Mouse (Mus musculus) forebrain, embryonic 13.5 days (tissue): ENCODE measurements around the gene Homer3. TPM values are rescaled to one million over a fixed set of nuclear protein-coding genes. Genes with fewer than 3 reads are reported as not detected.

Source experiments
- ATAC-seq: fragments of 200-750 bp; cut with Nextera tagmentation; 2 replicates; pipeline ENCODE4 v1.8.0; 2017
- H3K27ac ChIP-seq: fragments of 300-500 bp; sonication (generic); 2 replicates; pipeline ENCODE4 v1.5.1; 2015; ENCODE audit warnings: inconsistent platforms, mild to moderate bottlenecking, moderate library complexity
- H3K27me3 ChIP-seq: fragments of 300-500 bp; sonication (generic); 2 replicates; pipeline ENCODE4 v1.6.1; 2015; ENCODE audit warnings: mild to moderate bottlenecking, inconsistent platforms
- H3K36me3 ChIP-seq: fragments of 300-500 bp; sonication (generic); 2 replicates; pipeline ENCODE4 v1.6.1; 2015; ENCODE audit warnings: mild to moderate bottlenecking, inconsistent platforms; ENCODE audit not compliant: poor library complexity, severe bottlenecking
- H3K4me1 ChIP-seq: fragments of 300-500 bp; sonication (generic); 2 replicates; pipeline ENCODE4 v1.6.1; 2015; ENCODE audit warnings: inconsistent platforms
- H3K4me2 ChIP-seq: fragments of 300-500 bp; sonication (generic); 2 replicates; pipeline ENCODE4 v1.6.1; 2015; ENCODE audit warnings: inconsistent platforms, mild to moderate bottlenecking, moderate library complexity
- H3K4me3 ChIP-seq: fragments of 300-500 bp; sonication (generic); 2 replicates; pipeline ENCODE4 v1.5.1; 2015; ENCODE audit warnings: mild to moderate bottlenecking, inconsistent platforms
- H3K9ac ChIP-seq: fragments of 300-500 bp; sonication (generic); 2 replicates; pipeline ENCODE4 v1.6.1; 2015; ENCODE audit warnings: mild to moderate bottlenecking, inconsistent platforms
- H3K9me3 ChIP-seq: fragments of 300-500 bp; sonication (generic); replicated peaks from 2 replicates; pipeline ENCODE4 v1.6.1; 2016; ENCODE audit warnings: inconsistent platforms
- WGBS: fragments of 180-500 bp; shearing (Covaris S2); methylation state at CpG from one replicate; pipeline ENCODE4 v1.1.7; 2015; 5-methylcytosine and 5-hydroxymethylcytosine counted together
- polyA plus RNA-seq: library from polyadenylated mRNA; unstranded; fragments of >200 nt; fragmentation: Nextera tagmentation; extraction: Ambion mirVana; gene quantifications from 2 replicates; pipeline ENCODE4 v1.2.1, GENCODE M21; 2015

The Homer3 gene
- polyA plus RNA-seq, 1 experiment from 2014 or later, result 65.0 TPM

GRCm38 (mm10) chr8:70286737-70287136 lies 4.1 kb downstream of the Homer3 start:
- Histone ChIP-seq H3K27me3 (no peaks in the 10 kb centered on the region), H3K4me1 (peaks cover 19% of the 10 kb centered on the region), H3K4me2 (no peak overlapping the region), H3K9ac (no peak overlapping the region), H3K27ac (no peak overlapping the region), H3K4me3 (no peak overlapping the region), H3K9me3 (peaks cover 6% of the 10 kb centered on the region), H3K36me3 (peaks cover 71% of the 10 kb centered on the region)
- WGBS, result 91% methylated on average over 8 of the region's 8 CpGs
- ATAC-seq, result no peak

GRCm38 (mm10) chr8:70293988-70294405 lies 11.4 kb downstream of the Homer3 start:
- H3K9ac ChIP-seq, result no peak overlapping the region
- H3K36me3 ChIP-seq, result peaks cover 95% of the 10 kb centered on the region
- no peaks in the 10 kb centered on the region for H3K27me3 ChIP-seq
- no peak overlapping the region for H3K4me3 ChIP-seq
- no peaks in the 10 kb centered on the region for H3K9me3 ChIP-seq
- H3K4me2 ChIP-seq, result no peak overlapping the region
- 74% methylated on average over 5 of the region's 5 CpGs for WGBS
- no peak for ATAC-seq
- H3K4me1 ChIP-seq, result no peaks in the 10 kb centered on the region
- no peak overlapping the region for H3K27ac ChIP-seq

- Histone ChIP-seq H3K27me3 (no peaks in the 10 kb centered on the region), H3K9ac (no peak overlapping the region), H3K4me1 (peaks cover 22% of the 10 kb centered on the region), H3K27ac (no peak overlapping the region), H3K36me3 (peaks cover 53% of the 10 kb centered on the region), H3K4me3 (no peak overlapping the region), H3K9me3 (no peaks in the 10 kb centered on the region), H3K4me2 (no peak overlapping the region)
- ATAC-seq, result no peak
- WGBS, result 86% methylated on average over 3 of the region's 3 CpGs
Measured at GRCm38 (mm10) chr8:70300881-70301280, 18.3 kb downstream of the Homer3 start.

- no peaks in the 10 kb centered on the region for H3K9me3 ChIP-seq
- peak within 1 kb of the TSS; percentile 98 for H3K4me2 ChIP-seq
- peak within 1 kb of the TSS; percentile 84 for H3K9ac ChIP-seq
- H3K27me3 ChIP-seq, result no peaks in the 10 kb centered on the region
- ATAC-seq, result peak; percentile 94
- peak within 1 kb of the TSS; percentile 5 for H3K27ac ChIP-seq
- WGBS, result 0% methylated on average over 40 of the region's 40 CpGs
- peaks cover 22% of the 10 kb centered on the region for H3K4me1 ChIP-seq
- H3K36me3 ChIP-seq, result peaks cover 51% of the 10 kb centered on the region
- peak within 1 kb of the TSS; percentile 65 for H3K4me3 ChIP-seq
Measured at GRCm38 (mm10) chr8:70302358-70302890, 19.8 kb downstream of the Homer3 start, which contains the start of the genes Ddx49 and Cope. TSS of gene Ddx49 (minus strand) at chr8:70302489. TSS of gene Cope (plus strand) at chr8:70302518.

- Histone ChIP-seq H3K36me3 (peaks cover 51% of the 10 kb centered on the region), H3K9me3 (no peaks in the 10 kb centered on the region), H3K4me1 (peaks cover 22% of the 10 kb centered on the region), H3K4me3 (peak overlapping the region; percentile 65), H3K9ac (peak overlapping the region; percentile 84), H3K27me3 (no peaks in the 10 kb centered on the region), H3K27ac (peak overlapping the region; percentile 5; the same call in 1 of the 2 replicates), H3K4me2 (peak overlapping the region; percentile 98)
- 5% methylated on average over 16 of the region's 16 CpGs for WGBS
- ATAC-seq, result peak; percentile 34
Measured at GRCm38 (mm10) chr8:70302901-70303300, 20.3 kb downstream of the Homer3 start.

GRCm38 (mm10) chr8:70309311-70309710 lies 26.7 kb downstream of the Homer3 start:
- Histone ChIP-seq H3K9ac (no peak overlapping the region), H3K4me1 (no peaks in the 10 kb centered on the region), H3K27me3 (no peaks in the 10 kb centered on the region), H3K36me3 (peaks cover 92% of the 10 kb centered on the region), H3K4me2 (no peak overlapping the region), H3K27ac (no peak overlapping the region), H3K9me3 (no peaks in the 10 kb centered on the region), H3K4me3 (no peak overlapping the region)
- WGBS, result 28% methylated on average over 2 of the region's 2 CpGs
- ATAC-seq, result no peak

- Histone ChIP-seq H3K36me3 (peaks cover 55% of the 10 kb centered on the region), H3K27ac (no peak overlapping the region), H3K27me3 (no peaks in the 10 kb centered on the region), H3K4me1 (peaks cover 37% of the 10 kb centered on the region), H3K4me3 (no peak overlapping the region), H3K4me2 (no peak overlapping the region), H3K9ac (no peak overlapping the region; the same call in 1 of the 2 replicates), H3K9me3 (no peaks in the 10 kb centered on the region)
- no peak for ATAC-seq
- 94% methylated on average over 2 of the region's 2 CpGs for WGBS
Measured at GRCm38 (mm10) chr8:70313399-70313798, 30.8 kb downstream of the Homer3 start.

- peak; percentile 48 for ATAC-seq
- no peaks in the 10 kb centered on the region for H3K27me3 ChIP-seq
Measured at GRCm38 (mm10) chr8:70315624-70316510, 33.2 kb downstream of the Homer3 start, which contains the start of gene Cers1. TSS of gene Cers1 (plus strand) at chr8:70315775.

GRCm38 (mm10) chr8:70316511-70317504 lies 34.2 kb downstream of the Homer3 start:
- WGBS, result 5% methylated on average over 15 of the region's 15 CpGs
- Histone ChIP-seq H3K4me2 (peak overlapping the region; percentile 81), H3K9ac (peak overlapping the region; percentile 85), H3K4me3 (peak overlapping the region; percentile 61), H3K4me1 (peaks cover 38% of the 10 kb centered on the region), H3K9me3 (no peaks in the 10 kb centered on the region), H3K36me3 (peaks cover 52% of the 10 kb centered on the region), H3K27me3 (no peaks in the 10 kb centered on the region), H3K27ac (peak overlapping the region; percentile 95)
- ATAC-seq, result peak; percentile 93

More at GRCm38 (mm10) chr8:70315624-70316510, 33.2 kb downstream of the Homer3 start, which contains the start of gene Cers1:
- H3K4me2 ChIP-seq, result peak within 1 kb of the TSS; percentile 81
- H3K4me1 ChIP-seq, result peaks cover 38% of the 10 kb centered on the region
- 1% methylated on average over 65 of the region's 66 CpGs for WGBS
- no peaks in the 10 kb centered on the region for H3K9me3 ChIP-seq
- H3K27ac ChIP-seq, result peak within 1 kb of the TSS; percentile 95
- H3K4me3 ChIP-seq, result peak within 1 kb of the TSS; percentile 61
- peak within 1 kb of the TSS; percentile 85 for H3K9ac ChIP-seq
- H3K36me3 ChIP-seq, result peaks cover 54% of the 10 kb centered on the region

GRCm38 (mm10) chr8:70317872-70318271 lies 35.2 kb downstream of the Homer3 start:
- H3K27ac ChIP-seq, result peak overlapping the region; percentile 95
- peak overlapping the region; percentile 61; the same call in 1 of the 2 replicates for H3K4me3 ChIP-seq
- no peak for ATAC-seq
- H3K27me3 ChIP-seq, result no peaks in the 10 kb centered on the region
- no peaks in the 10 kb centered on the region for H3K9me3 ChIP-seq
- peak overlapping the region; percentile 81 for H3K4me2 ChIP-seq
- H3K36me3 ChIP-seq, result peaks cover 52% of the 10 kb centered on the region
- H3K4me1 ChIP-seq, result peaks cover 38% of the 10 kb centered on the region
- peak overlapping the region; percentile 85; the same call in 1 of the 2 replicates for H3K9ac ChIP-seq
- WGBS, result 85% methylated on average over 5 of the region's 5 CpGs

GRCm38 (mm10) chr8:70323716-70324115 lies 41.1 kb downstream of the Homer3 start:
- WGBS, result 93% methylated on average over 3 of the region's 3 CpGs
- Histone ChIP-seq H3K9me3 (no peaks in the 10 kb centered on the region), H3K4me2 (no peak overlapping the region), H3K4me3 (no peak overlapping the region), H3K27me3 (no peaks in the 10 kb centered on the region), H3K27ac (no peak overlapping the region), H3K9ac (no peak overlapping the region), H3K4me1 (no peaks in the 10 kb centered on the region), H3K36me3 (peaks cover 79% of the 10 kb centered on the region)
- ATAC-seq, result no peak
